Mouse (Mus musculus) embryonic stem cell, embryonic (primary cell): ENCODE results near the gene Bcar1.

ENCODE experiments used
- CTCF ChIA-PET, 4 experiments: fragments of 300-600 bp in 2 of 4; fragments of 350-600 bp in 2 of 4; sonication (Branson Sonifier 250); formaldehyde crosslinking; loops; one replicate each; lab custom pipeline; 2022; ENCODE audit warnings: inconsistent platforms in 2 of 4; lab: Charles Lee
- POLR2A ChIA-PET, 4 experiments: fragments of 300-600 bp in 2 of 4; fragments of 350-600 bp in 2 of 4; sonication (Branson Sonifier 250); formaldehyde crosslinking; loops; one replicate each; lab custom pipeline; 2022; ENCODE audit warnings: antibody characterized with exemption in 4 of 4, inconsistent platforms in 1 of 4; lab: Charles Lee

Bcar1 gene

DNA sequence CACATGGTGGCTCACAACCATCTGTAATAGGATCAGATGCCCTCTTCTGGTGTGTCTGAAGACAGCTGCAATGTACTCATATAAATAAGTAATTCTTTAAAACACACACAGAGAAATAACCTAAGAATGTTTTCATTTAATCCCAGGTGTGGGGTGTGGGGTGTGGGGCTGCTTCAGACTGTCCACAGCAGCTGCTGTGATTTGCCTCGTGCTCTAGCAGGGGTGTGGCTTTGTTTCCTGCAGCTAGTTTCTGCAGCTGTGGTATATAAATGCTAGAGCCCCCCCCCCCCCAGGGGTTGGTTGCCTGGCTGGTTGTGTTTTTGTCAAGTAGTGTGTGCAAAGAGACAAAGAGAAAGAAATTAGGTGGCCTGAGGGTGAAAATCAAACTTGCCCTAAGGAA lies 44.6 kb downstream of the Bcar1 start:
- ChIA-PET POLR2A (interaction anchor here in 3 of 4 experiments (0.6 to 1.3 kb wide), 6 partner anchors 9 to 349 kb away, joined by 3 to 4 read pairs (median 3); partner anchors contain the start of gene Ctrb1 (in 1 of the 3)), CTCF (interaction anchor here in 3 of 4 experiments (0.6 to 0.9 kb wide), 6 partner anchors 41 to 1728 kb away, joined by 3 to 9 read pairs (median 6); partner anchors contain the start of gene Znrf1 (in 1 of the 3))

DNA sequence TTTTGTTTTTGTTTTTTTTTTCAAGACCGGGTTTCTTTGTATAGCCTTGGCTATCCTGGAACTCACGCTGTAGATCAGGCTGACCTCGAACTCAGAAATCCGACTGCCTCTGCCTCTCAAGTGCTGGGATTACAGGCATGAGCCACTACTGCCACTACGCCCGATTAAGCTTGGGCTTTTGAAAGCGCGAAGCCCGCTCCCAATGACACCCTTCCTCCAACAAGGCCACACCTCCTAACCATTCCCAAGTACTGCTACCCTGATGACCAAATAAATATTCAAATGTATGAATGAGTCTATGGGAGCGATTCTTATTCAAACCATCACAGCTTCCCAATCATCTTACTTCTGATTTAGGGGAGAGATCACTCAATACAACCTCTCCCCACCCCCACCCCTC lies 46.0 kb downstream of the Bcar1 start:
- ChIA-PET POLR2A (interaction anchor here in 3 of 4 experiments (0.6 to 3.0 kb wide), 17 partner anchors 10 to 247 kb away, joined by 3 to 16 read pairs (median 3); partner anchors contain the start of gene Tmem231 (in 1 of the 3)), CTCF (interaction anchor here (0.6 to 2.6 kb wide), 15 partner anchors 9 to 243 kb away, joined by 3 to 12 read pairs (median 4); partner anchors contain the start of gene Gabarapl2 (in 1 of the 4))

DNA sequence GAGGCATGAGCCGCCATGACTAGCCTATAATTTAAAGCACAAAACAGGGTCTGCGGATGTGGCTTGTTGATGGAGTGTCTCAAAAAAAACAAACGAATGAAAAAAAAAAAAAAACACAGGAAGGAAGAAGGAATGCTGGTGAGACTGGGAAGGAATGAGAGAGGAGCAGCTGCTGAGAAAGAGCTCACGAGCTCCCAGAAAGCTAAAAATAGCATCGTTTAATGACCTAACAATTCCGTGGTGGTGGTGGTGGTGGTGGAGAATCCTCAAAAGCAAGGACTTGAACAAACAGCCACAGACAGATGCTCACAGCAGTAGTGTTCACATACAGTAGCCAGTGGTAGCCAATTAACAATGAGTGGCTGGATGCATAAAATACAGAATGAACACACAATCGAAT lies 48.2 kb downstream of the Bcar1 start:
- CTCF ChIA-PET = interaction anchor here in 3 of 4 experiments (0.6 to 2.6 kb wide), 3 partner anchors 14 to 361 kb away, joined by 3 to 12 read pairs (median 4); no protein-coding TSS in a partner anchor
- POLR2A ChIA-PET = interaction anchor here in 1 of 4 experiments (3.0 kb wide), 1 partner anchor 12 kb away, joined by 16 read pairs; no protein-coding TSS in a partner anchor

DNA sequence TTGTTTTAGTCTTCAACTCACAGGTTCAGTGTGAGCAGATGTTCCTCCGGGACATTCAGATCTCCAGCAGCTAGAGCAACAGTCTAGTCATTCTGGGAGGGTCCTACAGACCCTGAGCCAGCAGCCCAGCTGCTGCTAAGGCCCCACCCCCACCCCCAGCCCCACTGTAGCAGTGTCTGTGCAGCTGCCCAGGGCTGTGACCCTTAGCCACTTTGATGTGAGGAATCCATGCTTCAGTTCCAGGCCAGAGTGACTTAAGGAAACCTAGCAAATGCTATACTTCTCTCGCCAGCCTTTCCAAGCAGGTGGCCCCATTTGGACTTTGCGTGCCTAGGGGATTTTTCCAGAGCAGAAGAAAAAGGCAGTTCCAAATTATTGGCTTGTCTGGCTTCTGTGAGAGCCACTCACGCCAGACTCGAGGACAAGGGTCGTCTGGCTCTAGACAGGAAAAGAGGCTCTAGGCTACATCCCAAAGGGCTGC lies 50.3 kb downstream of the Bcar1 start:
- CTCF ChIA-PET = interaction anchor here in 2 of 4 experiments (0.6 to 1.9 kb wide), 7 partner anchors 12 to 546 kb away, joined by 3 to 11 read pairs (median 4); no protein-coding TSS in a partner anchor
- POLR2A ChIA-PET = interaction anchor here in 3 of 4 experiments (0.6 to 2.6 kb wide), 14 partner anchors 11 to 340 kb away, joined by 3 to 9 read pairs (median 4); partner anchors contain the start of gene Zfp1 (in 1 of the 3)

DNA sequence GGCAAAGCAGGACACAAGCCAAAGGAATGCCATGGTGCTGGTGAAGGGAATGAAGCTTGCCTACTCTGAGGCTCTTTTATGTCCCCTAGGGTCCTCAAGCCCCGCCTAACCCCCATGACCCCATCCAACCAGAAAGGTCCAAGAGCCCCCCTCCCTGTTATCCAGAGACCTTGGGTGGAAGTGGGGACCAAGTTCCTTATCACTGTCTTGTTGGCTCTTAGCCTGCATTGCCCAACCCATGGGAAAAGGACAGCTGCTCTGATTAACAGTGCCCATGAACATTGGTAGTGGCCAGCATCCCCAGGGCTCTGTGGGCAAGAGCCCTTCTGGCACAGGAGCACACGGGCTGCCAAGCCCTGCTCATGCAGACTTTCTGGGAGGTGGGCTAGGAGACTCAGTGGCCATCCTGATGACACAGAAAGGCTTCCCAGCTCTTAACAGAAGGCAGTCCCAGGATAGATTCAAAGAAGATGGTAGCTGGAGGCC lies 52.6 kb downstream of the Bcar1 start, which contains the start of gene Ctrb1:
TSS of gene Ctrb1 (minus strand) at position 51 of the 486 bp plus-strand sequence.
- CTCF ChIA-PET = interaction anchor here (0.8 to 2.2 kb wide), 5 partner anchors 9 to 342 kb away, joined by 3 to 8 read pairs (median 3); no protein-coding TSS in a partner anchor
- POLR2A ChIA-PET = interaction anchor here in 2 of 4 experiments (0.5 to 2.6 kb wide), 6 partner anchors 8 to 343 kb away, joined by 3 to 7 read pairs (median 3); partner anchors contain the start of gene Znrf1 (in 1 of the 2)

DNA sequence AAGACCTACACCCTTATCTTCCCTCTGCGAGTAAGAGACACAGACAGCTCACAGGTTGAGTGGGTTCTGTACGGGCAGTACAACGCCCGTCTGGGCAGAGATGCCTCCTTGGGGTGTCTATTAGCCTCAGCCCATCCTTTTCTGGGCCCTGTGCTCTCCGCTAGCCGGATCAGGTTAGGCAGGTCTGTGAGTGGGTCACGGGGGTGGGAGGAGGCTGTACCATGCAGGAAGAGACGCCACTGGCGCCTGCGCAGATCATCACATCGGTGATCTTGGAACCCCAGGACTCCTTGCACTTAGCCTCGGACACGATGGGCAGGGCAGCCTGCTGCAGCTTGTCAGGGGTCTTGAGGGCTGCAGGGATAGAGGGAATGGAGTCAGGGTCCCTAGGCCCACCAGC lies 56.7 kb downstream of the Bcar1 start:
- CTCF ChIA-PET = interaction anchor here in 2 of 4 experiments (0.9 to 2.2 kb wide), 2 partner anchors 10 to 137 kb away, joined by 6 read pairs; no protein-coding TSS in a partner anchor
- POLR2A ChIA-PET = interaction anchor here in 2 of 4 experiments (0.6 to 1.3 kb wide), 3 partner anchors 11 to 254 kb away, joined by 3 to 5 read pairs (median 4); partner anchors contain the start of gene Gabarapl2 (in 1 of the 2)

DNA sequence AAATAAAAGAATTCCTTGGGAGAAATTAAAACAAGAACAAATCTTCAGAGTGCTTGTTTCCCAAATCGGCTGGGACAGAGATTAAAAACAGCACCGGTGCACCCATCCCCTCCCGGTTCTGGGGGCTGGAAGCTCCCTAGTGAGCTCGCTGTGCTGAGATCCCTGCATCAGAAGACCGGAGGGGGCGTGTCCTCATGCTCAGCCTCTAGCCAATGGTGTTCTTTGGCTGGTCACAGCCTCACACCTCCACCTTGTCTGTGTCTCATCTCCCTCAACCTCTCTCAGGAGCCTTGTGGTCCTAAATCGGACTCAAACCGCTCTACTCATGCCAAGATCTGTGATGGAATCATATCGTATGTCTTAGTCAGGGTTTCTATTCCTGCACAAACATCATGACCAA lies 61.1 kb downstream of the Bcar1 start:
- POLR2A ChIA-PET = interaction anchor here (0.5 to 2.5 kb wide), 7 partner anchors 11 to 282 kb away, joined by 3 to 9 read pairs (median 4); partner anchors contain the start of gene Zfp1 (in 1 of the 4)
- CTCF ChIA-PET = interaction anchor here in 2 of 4 experiments (0.7 to 3.1 kb wide), 4 partner anchors 9 to 352 kb away, joined by 3 to 14 read pairs (median 6); no protein-coding TSS in a partner anchor

DNA sequence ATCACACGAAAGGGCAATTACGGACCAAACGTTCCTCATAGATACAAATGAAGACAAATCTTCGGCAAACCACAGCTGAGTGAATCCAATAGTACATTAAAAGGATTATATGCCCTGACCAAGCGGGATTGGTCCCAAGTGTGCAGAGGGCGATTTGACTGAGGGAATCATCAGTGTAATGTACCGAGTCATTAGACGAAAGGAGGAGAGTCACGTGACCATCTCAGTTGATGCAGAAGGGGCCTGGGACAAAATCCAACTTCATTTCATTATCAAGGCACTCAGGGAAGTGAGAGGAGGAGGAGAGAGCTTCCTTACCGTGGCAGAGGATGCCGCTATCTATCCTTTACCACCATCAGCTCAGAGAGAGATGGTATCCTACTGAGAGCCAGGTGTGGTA lies 62.5 kb downstream of the Bcar1 start:
- POLR2A ChIA-PET = interaction anchor here (0.7 to 2.5 kb wide), 16 partner anchors 10 to 352 kb away, joined by 3 to 9 read pairs (median 3); partner anchors contain the start of genes Ctrb1 (in 1 of the 4) and Zfp1 (in 1 of the 4)
- CTCF ChIA-PET = interaction anchor here (0.5 to 3.1 kb wide), 67 partner anchors 8 to 1642 kb away, joined by 3 to 16 read pairs (median 4); partner anchors contain the start of genes Ctrb1 (in 3 of the 4), Cfdp1 (in 1 of the 4), Zfp1 (in 1 of the 4) and Znrf1 (in 1 of the 4)

DNA sequence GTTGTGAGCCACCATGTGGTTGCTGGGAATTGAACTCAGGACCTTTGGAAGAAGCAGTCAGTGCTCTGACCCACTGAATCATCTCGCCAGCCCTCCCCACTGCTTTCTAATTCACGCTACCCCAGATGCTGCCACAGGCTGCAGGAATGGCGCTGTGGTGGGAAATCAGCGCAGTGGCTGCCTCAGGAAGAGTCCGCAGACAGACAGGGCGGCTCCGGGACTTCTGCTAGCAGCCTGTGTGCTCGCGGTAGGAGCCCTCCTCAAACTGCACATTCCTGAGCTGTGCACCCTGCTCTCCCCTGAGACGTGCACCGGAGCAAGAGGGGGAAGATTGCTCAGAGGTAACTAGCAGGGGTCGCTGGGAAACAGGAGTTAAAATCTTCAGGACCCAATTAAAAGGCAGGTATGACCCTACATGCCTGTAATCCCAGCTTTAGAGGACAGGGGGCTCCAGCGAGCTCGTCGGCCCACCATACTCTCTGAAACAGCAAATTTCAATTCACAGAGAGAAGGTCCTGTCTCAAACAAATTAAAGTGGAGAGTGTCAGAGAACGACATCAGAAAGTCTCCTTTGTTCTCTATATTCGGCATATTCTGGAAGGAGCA lies 63.1 kb downstream of the Bcar1 start:
- CTCF ChIA-PET = interaction anchor here (0.5 to 3.1 kb wide), 68 partner anchors 9 to 405 kb away, joined by 3 to 16 read pairs (median 4); partner anchors contain the start of genes Ctrb1 (in 2 of the 4), Cfdp1 (in 1 of the 4), Zfp1 (in 1 of the 4) and Znrf1 (in 1 of the 4)

DNA sequence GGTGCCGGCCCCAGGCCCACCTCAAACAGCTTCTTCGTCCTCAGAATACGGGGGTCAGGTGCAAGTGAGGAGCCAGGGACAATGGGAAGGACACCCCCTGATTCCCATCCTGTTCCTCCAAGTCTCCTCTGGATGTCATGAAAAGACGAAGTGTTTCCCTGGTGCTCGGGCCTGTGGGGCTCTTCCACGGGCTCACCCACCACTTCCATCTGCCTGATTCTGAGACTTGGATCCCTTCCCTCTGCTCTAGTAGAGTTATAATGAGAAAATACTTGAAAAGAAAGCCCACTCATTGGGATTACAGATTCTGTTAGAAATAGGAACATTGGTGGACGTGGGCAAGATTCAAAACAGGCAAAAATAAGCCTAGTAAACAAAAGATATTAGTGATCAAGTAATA lies 64.8 kb downstream of the Bcar1 start:
- ChIA-PET POLR2A (interaction anchor here in 1 of 4 experiments (1.0 kb wide), 1 partner anchor 14 kb away, joined by 3 read pairs; no protein-coding TSS in a partner anchor), CTCF (interaction anchor here in 1 of 4 experiments (0.9 kb wide), 1 partner anchor 356 kb away, joined by 3 read pairs; no protein-coding TSS in a partner anchor)

More for the DNA sequence above, 63.1 kb downstream of the Bcar1 start:
- POLR2A ChIA-PET = interaction anchor here (0.7 to 2.5 kb wide), 16 partner anchors 11 to 353 kb away, joined by 3 to 9 read pairs (median 3); partner anchors contain the start of genes Ctrb1 (in 1 of the 4) and Zfp1 (in 1 of the 4)

DNA sequence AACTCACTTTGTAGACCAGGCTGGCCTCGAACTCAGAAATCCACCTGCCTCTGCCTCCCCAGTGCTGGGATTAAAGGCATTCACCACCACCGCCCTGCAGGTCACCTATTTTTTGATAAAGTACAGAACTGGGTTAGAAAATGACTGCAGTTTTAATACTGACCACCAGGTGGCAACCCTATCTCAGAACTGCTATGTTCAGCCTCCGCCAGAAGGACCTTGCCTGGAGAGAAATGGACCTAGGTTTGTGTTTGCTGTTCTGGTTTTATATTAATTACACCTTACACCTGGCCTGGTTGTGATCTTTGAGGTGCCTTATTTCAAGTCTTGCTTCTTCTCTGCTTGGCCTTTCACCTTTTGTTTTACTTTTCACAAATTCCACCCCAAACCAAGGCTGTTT lies 65.5 kb downstream of the Bcar1 start:
- POLR2A ChIA-PET = interaction anchor here in 1 of 4 experiments (1.0 kb wide), 1 partner anchor 15 kb away, joined by 3 read pairs; no protein-coding TSS in a partner anchor
- CTCF ChIA-PET = interaction anchor here in 1 of 4 experiments (0.9 kb wide), 1 partner anchor 357 kb away, joined by 3 read pairs; no protein-coding TSS in a partner anchor

DNA sequence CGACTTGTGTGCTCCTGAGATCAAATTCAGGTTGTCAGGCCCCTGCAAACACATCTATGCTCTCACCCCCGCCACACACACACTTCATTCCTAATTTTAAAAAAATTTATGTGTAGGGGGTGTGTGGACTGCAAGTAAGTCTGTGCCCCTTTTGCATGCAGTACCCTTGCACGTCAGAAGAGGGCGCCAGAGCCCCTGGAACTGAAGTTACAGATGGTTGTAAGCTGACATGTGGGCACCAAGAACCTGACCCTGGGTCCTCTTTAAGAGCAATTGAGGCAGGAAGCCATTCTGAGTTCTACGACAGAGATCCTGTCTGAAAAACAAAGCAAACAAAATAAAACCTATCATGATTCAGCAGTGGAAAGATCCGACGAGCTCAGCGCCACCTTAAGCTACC lies 67.4 kb downstream of the Bcar1 start:
- POLR2A ChIA-PET = interaction anchor here (0.6 to 1.2 kb wide), 10 partner anchors 10 to 913 kb away, joined by 3 to 5 read pairs (median 3); no protein-coding TSS in a partner anchor
- CTCF ChIA-PET = interaction anchor here (0.6 to 2.0 kb wide), 52 partner anchors 8 to 376 kb away, joined by 3 to 14 read pairs (median 4); partner anchors contain the start of genes Zfp1 (in 2 of the 4), Bcar1 (in 1 of the 4), Fa2h (in 1 of the 4) and Znrf1 (in 1 of the 4)

DNA sequence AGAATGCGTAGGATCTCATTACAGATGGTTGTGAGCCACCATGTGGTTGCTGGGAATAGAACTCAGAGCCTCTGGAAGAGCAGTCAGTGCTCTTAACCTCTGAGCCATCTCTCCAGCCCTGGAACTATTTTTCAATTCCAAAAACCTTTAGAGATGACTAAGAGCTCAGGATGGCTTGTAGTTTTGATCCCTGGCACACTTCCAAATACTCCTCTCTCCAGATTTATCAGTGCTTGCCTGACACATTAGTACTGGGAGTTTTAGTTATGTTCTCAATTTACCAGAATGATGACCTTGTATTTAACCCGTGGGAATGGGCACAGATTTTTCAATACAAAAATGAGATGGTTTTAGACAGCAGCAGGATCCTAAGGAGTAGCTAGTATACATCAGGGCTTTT lies 76.9 kb downstream of the Bcar1 start:
- ChIA-PET POLR2A (no interaction called here), CTCF (interaction anchor here in 3 of 4 experiments (0.5 to 3.1 kb wide), 5 partner anchors 9 to 332 kb away, joined by 3 to 14 read pairs (median 3); no protein-coding TSS in a partner anchor)

DNA sequence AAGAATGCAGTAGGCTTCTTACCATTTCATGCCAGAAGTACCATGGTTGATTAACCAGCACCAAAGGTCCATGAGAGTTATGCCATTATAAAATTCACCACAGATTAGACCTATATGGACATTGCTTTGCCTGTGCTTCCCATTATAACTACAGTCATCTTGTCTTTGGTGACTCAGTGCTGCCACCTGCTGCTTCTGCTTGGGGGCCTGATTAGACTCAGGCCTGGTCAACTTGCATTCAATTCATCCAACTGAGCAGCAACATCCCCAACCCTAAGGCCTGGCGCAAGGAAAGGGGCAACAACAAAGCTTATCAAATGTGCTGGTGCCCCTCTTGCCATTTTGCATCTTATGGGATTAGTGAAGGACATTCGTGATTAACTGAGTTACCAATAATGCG lies 81.1 kb downstream of the Bcar1 start:
- ChIA-PET CTCF (interaction anchor here in 3 of 4 experiments (0.6 to 2.4 kb wide), 8 partner anchors 14 to 324 kb away, joined by 3 to 9 read pairs (median 4); partner anchors contain the start of gene Znrf1 (in 2 of the 3)), POLR2A (interaction anchor here in 1 of 4 experiments (1.4 to 3.8 kb wide), 3 partner anchors 10 to 14 kb away, joined by 3 to 14 read pairs (median 5); no protein-coding TSS in a partner anchor)
